Mouse (Mus musculus) intestine, postnatal 0 days (tissue): ENCODE data around the gene Akain1. TPM values are rescaled to one million over a fixed set of nuclear protein-coding genes. Genes with fewer than 3 reads are reported as not detected.

Experiments
- ATAC-seq: fragments of 200-750 bp; cut with Nextera tagmentation; 2 replicates; pipeline ENCODE4 v1.8.0; 2017; ENCODE audit warnings: mild to moderate bottlenecking, moderate TSS enrichment, moderate library complexity
- H3K27ac ChIP-seq: fragments of 300-500 bp; sonication (generic); 2 replicates; pipeline ENCODE4 v1.5.1; 2014; ENCODE audit warnings: mild to moderate bottlenecking, low read depth, low read length, moderate library complexity
- H3K27me3 ChIP-seq: fragments of 300-500 bp; sonication (generic); replicated peaks from 2 replicates; pipeline ENCODE4 v1.6.1; 2014; ENCODE audit warnings: low read length, mixed read lengths; ENCODE audit not compliant: control insufficient read depth, insufficient read depth
- H3K36me3 ChIP-seq: fragments of 300-500 bp; sonication (generic); 2 replicates; pipeline ENCODE4 v1.6.1; 2014; ENCODE audit warnings: mild to moderate bottlenecking, moderate library complexity; ENCODE audit not compliant: control insufficient read depth, insufficient read depth
- H3K4me1 ChIP-seq: fragments of 300-500 bp; sonication (generic); replicated peaks from 2 replicates; pipeline ENCODE4 v1.6.1; 2014; ENCODE audit warnings: antibody characterized with exemption, low read length, mixed read lengths; ENCODE audit not compliant: control insufficient read depth, insufficient read depth
- H3K4me2 ChIP-seq: fragments of 300-500 bp; sonication (generic); replicated peaks from 2 replicates; pipeline ENCODE4 v1.6.1; 2014; ENCODE audit warnings: low read depth, mild to moderate bottlenecking, moderate library complexity
- H3K4me3 ChIP-seq: fragments of 300-500 bp; sonication (generic); 2 replicates; pipeline ENCODE4 v1.5.1; 2014; ENCODE audit warnings: low read depth, low read length
- H3K9ac ChIP-seq: fragments of 300-500 bp; sonication (generic); 2 replicates; pipeline ENCODE4 v1.6.1; 2014; ENCODE audit warnings: mild to moderate bottlenecking, low read depth, low read length
- H3K9me3 ChIP-seq: fragments of 300-500 bp; sonication (generic); 2 replicates; pipeline ENCODE4 v1.6.1; 2016; ENCODE audit warnings: mixed run types; ENCODE audit not compliant: control insufficient read depth
- CTCF ChIP-seq: sonication (generic); IDR thresholded peaks from 2 replicates; pipeline ENCODE4 v1.5.1; 2016; ENCODE audit warnings: low read depth, mild to moderate bottlenecking, control low read depth, antibody characterized with exemption, moderate library complexity
- WGBS: fragments of 180-500 bp; shearing (Covaris S2); extraction: QIAGEN DNeasy Blood & Tissue Kit; methylation state at CpG from one replicate; pipeline ENCODE4 v1.1.7; 2014; 5-methylcytosine and 5-hydroxymethylcytosine counted together
- polyA plus RNA-seq: library from polyadenylated mRNA; unstranded; fragments of >200 nt; fragmentation: Nextera tagmentation; extraction: Ambion mirVana; gene quantifications from 2 replicates; pipeline ENCODE4 v1.2.1, GENCODE M21; 2015

The Akain1 gene
- polyA plus RNA-seq, 1 experiment from 2014 or later = not detected

GRCm38 (mm10) chr17:69506070-69506469 lies 66.9 kb downstream of the Akain1 start:
- TF ChIP-seq CTCF = peak; percentile 62
- H3K36me3 ChIP-seq = no peaks in the 10 kb centered on the region
- H3K4me1 ChIP-seq = no peaks in the 10 kb centered on the region
- H3K9ac ChIP-seq = no peak overlapping the region
- no peaks in the 10 kb centered on the region for H3K9me3 ChIP-seq
- ATAC-seq = no peak
- no peak overlapping the region for H3K4me3 ChIP-seq
- no peak overlapping the region for H3K4me2 ChIP-seq
- no peaks in the 10 kb centered on the region for H3K27me3 ChIP-seq
- WGBS = 34% methylated on average over 3 of the region's 3 CpGs
- H3K27ac ChIP-seq = no peak overlapping the region

DNA sequence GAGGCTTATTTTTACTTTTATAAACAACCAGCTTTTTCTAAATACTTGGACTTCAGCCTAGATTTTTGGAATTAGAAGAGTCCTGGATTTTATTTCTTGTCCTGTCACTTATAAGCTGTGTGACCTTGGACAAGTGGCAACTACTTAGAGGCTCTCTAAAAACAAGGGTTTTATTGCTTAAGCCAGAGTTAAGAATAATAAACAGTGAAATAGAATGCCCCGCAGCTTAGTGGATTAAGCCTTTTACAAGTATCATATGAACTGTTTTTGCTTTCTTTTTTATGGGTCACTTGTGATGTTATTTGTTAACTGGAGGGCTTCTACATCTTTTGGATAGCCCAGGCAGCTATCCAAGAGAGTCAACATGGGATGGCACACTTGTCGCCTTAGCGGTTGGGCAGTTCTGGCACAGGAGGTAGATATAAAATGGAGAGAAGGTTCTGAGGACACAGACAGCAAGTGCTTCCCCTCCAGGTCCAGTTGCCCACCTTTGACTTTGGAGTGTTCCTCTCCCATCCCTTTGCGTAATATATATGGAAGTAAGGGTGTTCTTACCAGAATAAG lies 77.3 kb downstream of the Akain1 start:
- H3K9me3 ChIP-seq = no peaks in the 10 kb centered on the region
- no peak overlapping the region for H3K4me2 ChIP-seq
- TF ChIP-seq CTCF = no peak
- no peak overlapping the region for H3K9ac ChIP-seq
- no peak overlapping the region for H3K27ac ChIP-seq
- no peaks in the 10 kb centered on the region for H3K27me3 ChIP-seq
- H3K4me1 ChIP-seq = no peaks in the 10 kb centered on the region
- H3K4me3 ChIP-seq = no peak overlapping the region
- H3K36me3 ChIP-seq = no peaks in the 10 kb centered on the region
- no peak for ATAC-seq
- 71% methylated on average over 4 of the region's 4 CpGs for WGBS

DNA sequence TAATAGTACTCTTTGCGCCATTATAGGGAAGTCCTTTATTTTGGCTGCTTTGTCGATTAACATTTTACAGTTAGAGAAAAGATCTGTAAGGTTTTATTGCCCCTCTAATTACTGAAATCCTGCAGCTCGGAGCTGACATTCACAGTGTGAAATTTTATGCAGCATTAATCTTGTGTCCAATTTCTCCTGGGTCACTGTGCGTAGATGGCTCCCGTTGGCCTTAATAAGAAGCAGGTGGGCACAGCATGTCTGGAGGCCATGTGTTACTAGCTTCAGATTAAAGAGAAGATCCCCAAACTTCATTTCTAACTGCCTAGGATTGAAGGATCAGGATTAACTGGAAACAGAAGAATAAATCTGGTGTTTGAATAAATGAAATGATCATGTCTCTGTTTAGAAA lies 92.3 kb downstream of the Akain1 start:
- TF ChIP-seq CTCF = no peak
- H3K4me1 ChIP-seq = no peaks in the 10 kb centered on the region
- no peak overlapping the region for H3K4me2 ChIP-seq
- no peak overlapping the region for H3K4me3 ChIP-seq
- WGBS = 79% methylated on average over 5 of the region's 5 CpGs
- H3K9me3 ChIP-seq = no peaks in the 10 kb centered on the region
- ATAC-seq = no peak
- no peak overlapping the region for H3K27ac ChIP-seq
- H3K27me3 ChIP-seq = no peaks in the 10 kb centered on the region
- H3K9ac ChIP-seq = no peak overlapping the region
- no peaks in the 10 kb centered on the region for H3K36me3 ChIP-seq

Other genes with a start within 250 kb of the Akain1 start
- gene Zbtb14, start 56.3 kb upstream of the Akain1 start, polyA plus RNA-seq = 6.3 and 6.8 TPM in 2 replicates